Mouse (Mus musculus): ENCODE measurements at regions not wholly inside any gene's neighbourhood (a gene's known extent, or its start where the extent isn't known, plus 50 kb on each side); places are given as distances from the start of the nearest gene placed in this dataset.
"Not testable (repeated sequence)": the region's sequence is repeated elsewhere in the genome, so short reads cannot be mapped to it uniquely, and the experiment has no call there.

DNA sequence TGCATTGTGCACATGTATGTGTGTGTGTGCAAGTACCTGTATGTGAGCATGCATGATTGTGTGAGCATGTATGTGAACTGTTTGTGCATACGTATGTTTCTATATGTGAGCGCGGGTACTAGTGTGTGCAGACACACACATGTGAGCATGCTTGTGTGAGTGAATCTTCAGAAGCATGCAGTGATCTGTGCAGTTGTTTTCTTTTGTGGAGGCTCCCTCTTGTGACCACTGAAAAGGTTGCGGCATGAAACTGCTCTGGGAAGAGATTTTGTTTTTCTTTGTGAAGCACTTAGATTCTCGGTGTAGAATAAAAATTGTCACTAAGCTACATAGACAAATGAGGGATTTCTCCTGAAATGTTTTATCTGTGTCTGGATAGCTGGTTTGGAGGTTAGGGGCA is 189.2 kb upstream of the Rapgef5 start:
- H3K36me3 ChIP-seq (ENCODE audit: control insufficient read depth, insufficient read depth, low read length); H3K4me2 ChIP-seq (replicated peaks; ENCODE audit: low read depth, low read length, severe bottlenecking); H3K9ac ChIP-seq (ENCODE audit: low read depth, low read length, severe bottlenecking); H3K27me3 ChIP-seq (ENCODE audit: control insufficient read depth, insufficient read depth, low read length); H3K4me3 ChIP-seq (replicated peaks; ENCODE audit: low read length); H3K4me1 ChIP-seq (ENCODE audit: control insufficient read depth, insufficient read depth, low read length); DNase-seq (ENCODE audit: low spot score); ATAC-seq (ENCODE audit: low FRiP score, low read depth); H3K27ac ChIP-seq (replicated peaks; ENCODE audit: low read depth, low read length); H3K9me3 ChIP-seq (ENCODE audit: control insufficient read depth, low read length): not testable (repeated sequence)
- WGBS = 63% methylated on average over 5 of the region's 5 CpGs

DNA sequence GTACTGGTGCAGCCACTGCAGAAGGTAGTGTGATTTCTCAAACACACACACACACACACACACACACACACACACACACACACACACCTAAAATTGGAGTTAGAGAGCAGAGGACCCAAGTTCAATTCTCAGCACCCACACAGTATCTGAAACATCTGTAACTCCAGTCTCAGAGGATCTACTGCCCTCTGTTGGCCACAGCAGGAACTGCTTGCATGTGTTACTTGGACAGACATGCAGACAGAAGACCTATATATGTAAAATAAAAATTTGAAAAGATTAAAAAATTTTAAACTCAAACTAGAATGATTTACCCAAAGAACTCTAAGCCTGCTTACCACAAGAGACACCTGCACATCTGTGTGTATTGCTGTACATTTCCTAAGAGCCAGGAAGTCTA is 185.9 kb upstream of the Rapgef5 start:
- TF ChIP-seq POLR2A (IDR thresholded peaks at IDR 0.05; ENCODE audit: borderline replicate concordance, extremely low read depth, insufficient read depth, insufficient read length) = no peak
- no peak overlapping the region for H3K4me3 ChIP-seq (replicated peaks; ENCODE audit: low read length)
- H3K4me1 ChIP-seq (ENCODE audit: control insufficient read depth, insufficient read depth, low read length) = no peaks in the 10 kb centered on the region
- H3K9me3 ChIP-seq (ENCODE audit: control insufficient read depth, low read length) = no peaks in the 10 kb centered on the region
- no peak overlapping the region for H3K27ac ChIP-seq (replicated peaks; ENCODE audit: low read depth, low read length)
- H3K4me2 ChIP-seq (replicated peaks; ENCODE audit: low read depth, low read length, severe bottlenecking) = no peak overlapping the region
- H3K9ac ChIP-seq (ENCODE audit: low read depth, low read length, severe bottlenecking) = no peak overlapping the region
- DNase-seq (ENCODE audit: low spot score) = no peak
- ATAC-seq (ENCODE audit: low FRiP score, low read depth) = no peak
- H3K36me3 ChIP-seq (ENCODE audit: control insufficient read depth, insufficient read depth, low read length) = no peaks in the 10 kb centered on the region
- no peaks in the 10 kb centered on the region for H3K27me3 ChIP-seq (ENCODE audit: control insufficient read depth, insufficient read depth, low read length)

DNA sequence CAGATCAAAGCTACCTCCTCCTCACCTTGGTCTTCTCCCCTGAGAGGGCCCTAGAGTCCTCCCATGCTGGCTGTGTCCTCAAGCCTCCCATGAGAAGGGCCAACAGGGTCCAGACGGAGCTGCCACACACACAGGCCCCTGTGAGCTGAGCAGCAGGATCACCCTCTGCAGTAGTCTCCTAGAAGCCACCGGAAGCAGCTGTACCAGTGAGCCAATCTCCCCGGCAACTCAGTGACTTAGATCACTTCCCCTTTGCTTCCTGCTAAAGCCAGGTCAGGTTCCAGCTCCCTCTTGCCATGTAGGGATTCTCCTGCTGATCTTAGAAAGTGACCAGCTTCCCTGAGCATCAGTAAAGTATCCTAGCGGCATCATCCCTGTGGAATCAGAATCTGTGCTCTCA is 179.4 kb upstream of the Rapgef5 start:
- Histone ChIP-seq H3K4me1 (ENCODE audit: control insufficient read depth, insufficient read depth, low read length) (no peaks in the 10 kb centered on the region), H3K9ac (ENCODE audit: low read depth, low read length, severe bottlenecking) (no peak overlapping the region), H3K36me3 (ENCODE audit: control insufficient read depth, insufficient read depth, low read length) (no peaks in the 10 kb centered on the region), H3K4me2 (replicated peaks; ENCODE audit: low read depth, low read length, severe bottlenecking) (no peak overlapping the region), H3K9me3 (ENCODE audit: control insufficient read depth, low read length) (no peaks in the 10 kb centered on the region), H3K27me3 (ENCODE audit: control insufficient read depth, insufficient read depth, low read length) (no peaks in the 10 kb centered on the region), H3K27ac (replicated peaks; ENCODE audit: low read depth, low read length) (no peak overlapping the region), H3K4me3 (replicated peaks; ENCODE audit: low read length) (no peak overlapping the region)
- TF ChIP-seq POLR2A (IDR thresholded peaks at IDR 0.05; ENCODE audit: borderline replicate concordance, extremely low read depth, insufficient read depth, insufficient read length) = no peak
- DNase-seq (ENCODE audit: low spot score) (no peak), ATAC-seq (ENCODE audit: low FRiP score, low read depth) (no peak)
- WGBS = 59% methylated on average over 4 of the region's 4 CpGs

DNA sequence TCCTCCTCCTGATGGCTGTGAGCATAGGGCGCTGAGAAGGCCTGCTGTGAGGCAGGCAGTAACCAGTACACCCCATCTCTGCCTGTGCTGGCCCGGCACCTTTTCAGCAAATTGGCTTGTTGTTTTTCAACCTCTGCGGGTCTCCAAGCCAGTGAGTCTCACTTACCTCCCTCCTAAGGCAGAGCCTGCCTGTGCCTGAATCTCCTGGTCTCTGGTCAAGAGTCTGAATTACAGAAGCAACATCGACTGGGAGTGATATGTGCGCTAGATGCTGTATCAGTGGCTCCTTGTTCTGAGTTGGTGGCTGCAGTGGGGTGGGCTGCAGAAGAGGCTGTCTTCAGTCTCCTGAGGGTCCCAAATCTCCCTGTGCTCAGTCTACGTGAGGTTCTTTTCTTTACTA is 174.0 kb upstream of the Rapgef5 start:
- no peak overlapping the region for H3K9ac ChIP-seq (ENCODE audit: low read depth, low read length, severe bottlenecking)
- H3K27ac ChIP-seq (replicated peaks; ENCODE audit: low read depth, low read length) = no peak overlapping the region
- H3K27me3 ChIP-seq (ENCODE audit: control insufficient read depth, insufficient read depth, low read length) = no peaks in the 10 kb centered on the region
- no peaks in the 10 kb centered on the region for H3K9me3 ChIP-seq (ENCODE audit: control insufficient read depth, low read length)
- no peaks in the 10 kb centered on the region for H3K36me3 ChIP-seq (ENCODE audit: control insufficient read depth, insufficient read depth, low read length)
- 38% methylated on average over 6 of the region's 6 CpGs for WGBS
- no peak for TF ChIP-seq POLR2A (IDR thresholded peaks at IDR 0.05; ENCODE audit: borderline replicate concordance, extremely low read depth, insufficient read depth, insufficient read length)
- H3K4me1 ChIP-seq (ENCODE audit: control insufficient read depth, insufficient read depth, low read length) = peaks cover 10% of the 10 kb centered on the region
- H3K4me2 ChIP-seq (replicated peaks; ENCODE audit: low read depth, low read length, severe bottlenecking) = no peak overlapping the region
- DNase-seq (ENCODE audit: low spot score) (no peak), ATAC-seq (ENCODE audit: low FRiP score, low read depth) (no peak)
- no peak overlapping the region for H3K4me3 ChIP-seq (replicated peaks; ENCODE audit: low read length)

DNA sequence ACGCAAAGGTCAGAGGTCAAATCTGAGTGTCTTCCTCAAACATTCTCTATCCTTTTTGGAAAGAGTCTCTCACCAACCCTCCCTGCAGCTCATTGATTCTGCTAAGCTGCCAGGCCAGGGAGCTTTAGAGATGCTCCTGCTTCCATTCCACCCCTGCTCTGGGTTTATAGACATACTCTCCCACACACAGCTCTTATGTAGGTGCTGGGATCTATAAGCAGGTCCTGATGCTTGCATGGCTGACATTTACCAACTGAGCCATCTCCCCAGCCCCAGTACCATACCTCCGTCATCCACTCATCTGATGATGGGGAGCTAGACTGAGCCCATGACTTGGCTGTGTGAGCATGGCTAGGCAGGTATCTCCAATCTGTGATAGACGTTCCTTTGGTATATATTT is 173.2 kb upstream of the Rapgef5 start:
- H3K27ac ChIP-seq (replicated peaks; ENCODE audit: low read depth, low read length) = no peak overlapping the region
- ATAC-seq (ENCODE audit: low FRiP score, low read depth) = no peak
- WGBS = 84% methylated on average over 3 of the region's 3 CpGs
- no peaks in the 10 kb centered on the region for H3K36me3 ChIP-seq (ENCODE audit: control insufficient read depth, insufficient read depth, low read length)
- no peak for TF ChIP-seq POLR2A (IDR thresholded peaks at IDR 0.05; ENCODE audit: borderline replicate concordance, extremely low read depth, insufficient read depth, insufficient read length)
- H3K9me3 ChIP-seq (ENCODE audit: control insufficient read depth, low read length) = no peaks in the 10 kb centered on the region
- H3K4me1 ChIP-seq (ENCODE audit: control insufficient read depth, insufficient read depth, low read length) = peaks cover 10% of the 10 kb centered on the region
- H3K9ac ChIP-seq (ENCODE audit: low read depth, low read length, severe bottlenecking) = no peak overlapping the region
- no peak overlapping the region for H3K4me2 ChIP-seq (replicated peaks; ENCODE audit: low read depth, low read length, severe bottlenecking)
- H3K27me3 ChIP-seq (ENCODE audit: control insufficient read depth, insufficient read depth, low read length) = no peaks in the 10 kb centered on the region
- no peak overlapping the region for H3K4me3 ChIP-seq (replicated peaks; ENCODE audit: low read length)
- DNase-seq (ENCODE audit: low spot score) = no peak

DNA sequence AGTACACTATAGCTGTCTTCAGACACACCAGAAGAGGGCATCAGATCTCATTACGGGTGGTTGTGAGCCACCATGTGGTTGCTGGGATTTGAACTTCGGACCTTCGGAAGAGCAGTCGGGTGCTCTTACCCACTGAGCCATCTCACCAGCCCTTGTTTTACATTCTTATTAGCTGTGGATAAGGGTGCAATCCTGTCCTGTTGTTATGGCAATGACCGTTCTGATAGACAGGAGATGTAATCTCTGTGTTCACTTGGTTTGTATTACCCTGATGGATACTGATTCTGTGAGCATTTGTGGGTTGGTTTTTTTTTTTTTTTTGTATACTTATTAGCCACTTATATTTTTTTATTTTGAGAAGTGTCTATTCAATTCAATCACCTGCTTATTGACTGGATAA is 172.7 kb upstream of the Rapgef5 start:
- peaks cover 10% of the 10 kb centered on the region for H3K4me1 ChIP-seq (ENCODE audit: control insufficient read depth, insufficient read depth, low read length)
- H3K4me2 ChIP-seq (replicated peaks; ENCODE audit: low read depth, low read length, severe bottlenecking) = not testable (repeated sequence)

More for the DNA sequence above, 172.7 kb upstream of the Rapgef5 start:
- ATAC-seq (ENCODE audit: low FRiP score, low read depth); DNase-seq (ENCODE audit: low spot score); H3K9ac ChIP-seq (ENCODE audit: low read depth, low read length, severe bottlenecking); H3K9me3 ChIP-seq (ENCODE audit: control insufficient read depth, low read length); H3K27me3 ChIP-seq (ENCODE audit: control insufficient read depth, insufficient read depth, low read length); H3K4me3 ChIP-seq (replicated peaks; ENCODE audit: low read length); H3K27ac ChIP-seq (replicated peaks; ENCODE audit: low read depth, low read length); H3K36me3 ChIP-seq (ENCODE audit: control insufficient read depth, insufficient read depth, low read length): not testable (repeated sequence)
- WGBS = 80% methylated on average over 4 of the region's 5 CpGs

All from limb, embryonic 14.5 days (tissue).